Mouse (Mus musculus): ENCODE results near the gene Atxn7. TPM values are rescaled to one million over a fixed set of nuclear protein-coding genes. Genes with fewer than 3 reads are reported as not detected.

The Atxn7 gene
- polyA plus RNA-seq, 1 experiment from 2014 or later: 4.6 TPM

- ATAC-seq (ENCODE audit: low FRiP score, low TSS enrichment): no peak
- Histone ChIP-seq H3K4me1 (ENCODE audit: control insufficient read depth, insufficient read depth, low read length) (peaks cover 8% of the 10 kb centered on the region), H3K27me3 (ENCODE audit: control insufficient read depth, insufficient read depth, low read length) (no peaks in the 10 kb centered on the region), H3K4me3 (replicated peaks; ENCODE audit: low read depth, low read length) (no peak overlapping the region), H3K9me3 (ENCODE audit: control insufficient read depth, low read length) (no peaks in the 10 kb centered on the region), H3K27ac (replicated peaks; ENCODE audit: low read depth, low read length) (no peak overlapping the region), H3K36me3 (ENCODE audit: control insufficient read depth, insufficient read depth, low read length) (no peaks in the 10 kb centered on the region), H3K9ac (replicated peaks; ENCODE audit: low read length) (no peak overlapping the region), H3K4me2 (ENCODE audit: low read length) (no peak overlapping the region)
- 80% methylated on average over 6 of the region's 6 CpGs for WGBS
- no peak for DNase-seq
Observed at GRCm38 (mm10) chr14:14009712-14010111, 48.5 kb downstream of the Atxn7 start.

DNA sequence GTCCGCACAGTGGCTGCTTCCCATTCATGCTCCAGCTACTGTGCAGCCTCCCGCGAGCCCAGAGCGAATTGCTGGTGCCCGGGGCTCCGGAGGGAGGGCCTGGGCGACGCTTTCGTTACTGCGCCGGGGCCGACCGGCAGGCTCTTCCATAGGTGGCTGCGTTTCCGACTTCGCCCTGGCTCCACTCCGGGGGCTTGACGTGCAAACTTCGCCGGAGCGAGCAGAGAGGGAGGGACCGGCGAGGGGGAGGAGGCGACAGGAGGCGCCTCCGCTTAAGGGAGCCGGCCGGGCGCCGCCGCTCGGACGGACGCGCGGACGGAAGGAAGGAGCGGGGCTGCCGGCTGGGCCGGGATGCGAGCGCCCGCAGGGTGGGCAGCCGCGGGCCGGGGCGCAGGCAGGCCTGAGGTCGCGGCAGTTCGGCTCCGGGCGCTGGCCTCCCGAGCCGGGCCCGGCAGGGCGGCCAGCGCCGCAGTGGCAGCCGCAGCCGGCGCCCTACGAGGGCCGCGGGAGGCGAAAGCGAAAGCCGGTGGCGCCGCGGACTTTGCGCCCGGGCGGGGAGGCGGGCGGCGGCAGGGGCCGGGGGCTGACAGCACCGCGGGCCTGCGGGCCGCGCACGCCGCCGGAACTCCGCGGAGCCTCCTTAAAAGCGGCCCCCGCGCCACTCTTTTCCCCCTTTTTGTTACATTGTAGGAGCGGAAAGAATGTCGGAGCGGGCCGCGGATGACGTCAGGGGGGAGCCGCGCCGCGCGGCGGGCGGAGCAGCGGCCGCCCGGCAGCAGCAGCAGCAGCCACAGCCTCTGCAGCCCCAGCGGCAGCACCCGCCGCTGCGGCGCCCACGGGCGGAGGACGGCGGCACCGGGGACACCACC is 51.4 kb downstream of the Atxn7 start:
- Histone ChIP-seq H3K27ac (replicated peaks; ENCODE audit: low read depth, low read length) (peak overlapping the region; percentile 99), H3K4me2 (ENCODE audit: low read length) (peak overlapping the region; percentile 92), H3K4me3 (replicated peaks; ENCODE audit: low read depth, low read length) (peak overlapping the region; percentile 75), H3K9ac (replicated peaks; ENCODE audit: low read length) (peak overlapping the region; percentile 99), H3K9me3 (ENCODE audit: control insufficient read depth, low read length) (no peaks in the 10 kb centered on the region), H3K27me3 (ENCODE audit: control insufficient read depth, insufficient read depth, low read length) (no peaks in the 10 kb centered on the region), H3K36me3 (ENCODE audit: control insufficient read depth, insufficient read depth, low read length) (no peaks in the 10 kb centered on the region), H3K4me1 (ENCODE audit: control insufficient read depth, insufficient read depth, low read length) (peaks cover 8% of the 10 kb centered on the region)
- DNase-seq: peak; percentile 93
- WGBS: under 1% methylated on average over 107 of the region's 116 CpGs
- peak; percentile 90 for ATAC-seq (ENCODE audit: low FRiP score, low TSS enrichment)

- peak; percentile 59 for DNase-seq
- Histone ChIP-seq H3K4me3 (replicated peaks; ENCODE audit: low read depth, low read length) (peak overlapping the region; percentile 75), H3K9ac (replicated peaks; ENCODE audit: low read length) (peak overlapping the region; percentile 99), H3K27ac (replicated peaks; ENCODE audit: low read depth, low read length) (peak overlapping the region; percentile 99), H3K4me2 (ENCODE audit: low read length) (peak overlapping the region; percentile 92), H3K36me3 (ENCODE audit: control insufficient read depth, insufficient read depth, low read length) (no peaks in the 10 kb centered on the region), H3K27me3 (ENCODE audit: control insufficient read depth, insufficient read depth, low read length) (no peaks in the 10 kb centered on the region), H3K4me1 (ENCODE audit: control insufficient read depth, insufficient read depth, low read length) (peaks cover 8% of the 10 kb centered on the region), H3K9me3 (ENCODE audit: control insufficient read depth, low read length) (no peaks in the 10 kb centered on the region)
- ATAC-seq (ENCODE audit: low FRiP score, low TSS enrichment): peak; percentile 76
- under 1% methylated on average over 26 of the region's 27 CpGs for WGBS
Observed at GRCm38 (mm10) chr14:14013252-14013711, 52.0 kb downstream of the Atxn7 start.

GRCm38 (mm10) chr14:14014636-14015375 is 53.6 kb downstream of the Atxn7 start:
- H3K27me3 ChIP-seq (ENCODE audit: control insufficient read depth, insufficient read depth, low read length): no peaks in the 10 kb centered on the region
- ATAC-seq (ENCODE audit: low FRiP score, low TSS enrichment) (no peak), DNase-seq (no peak)
- no peak overlapping the region for H3K9ac ChIP-seq (replicated peaks; ENCODE audit: low read length)
- WGBS: 86% methylated on average over 6 of the region's 6 CpGs
- H3K36me3 ChIP-seq (ENCODE audit: control insufficient read depth, insufficient read depth, low read length): no peaks in the 10 kb centered on the region
- no peak overlapping the region for H3K27ac ChIP-seq (replicated peaks; ENCODE audit: low read depth, low read length)
- peaks cover 8% of the 10 kb centered on the region for H3K4me1 ChIP-seq (ENCODE audit: control insufficient read depth, insufficient read depth, low read length)
- no peak overlapping the region for H3K4me2 ChIP-seq (ENCODE audit: low read length)
- no peaks in the 10 kb centered on the region for H3K9me3 ChIP-seq (ENCODE audit: control insufficient read depth, low read length)
- no peak overlapping the region for H3K4me3 ChIP-seq (replicated peaks; ENCODE audit: low read depth, low read length)

- peak; percentile 34 for DNase-seq
Observed at GRCm38 (mm10) chr14:14019155-14019894, 58.1 kb downstream of the Atxn7 start.

GRCm38 (mm10) chr14:14021244-14021643 is 60.0 kb downstream of the Atxn7 start:
- H3K36me3 ChIP-seq (ENCODE audit: control insufficient read depth, insufficient read depth, low read length): no peaks in the 10 kb centered on the region
- no peaks in the 10 kb centered on the region for H3K9me3 ChIP-seq (ENCODE audit: control insufficient read depth, low read length)
- DNase-seq: no peak
- WGBS: 96% methylated on average over 6 of the region's 6 CpGs
- H3K27me3 ChIP-seq (ENCODE audit: control insufficient read depth, insufficient read depth, low read length): no peaks in the 10 kb centered on the region
- no peaks in the 10 kb centered on the region for H3K4me1 ChIP-seq (ENCODE audit: control insufficient read depth, insufficient read depth, low read length)
- no peak for ATAC-seq (ENCODE audit: low FRiP score, low TSS enrichment)
- H3K9ac ChIP-seq (replicated peaks; ENCODE audit: low read length): no peak overlapping the region
- no peak overlapping the region for H3K4me2 ChIP-seq (ENCODE audit: low read length)
- no peak overlapping the region for H3K4me3 ChIP-seq (replicated peaks; ENCODE audit: low read depth, low read length)
- no peak overlapping the region for H3K27ac ChIP-seq (replicated peaks; ENCODE audit: low read depth, low read length)

More at GRCm38 (mm10) chr14:14019155-14019894, 58.1 kb downstream of the Atxn7 start:
- Histone ChIP-seq H3K36me3 (ENCODE audit: control insufficient read depth, insufficient read depth, low read length) (no peaks in the 10 kb centered on the region), H3K4me3 (replicated peaks; ENCODE audit: low read depth, low read length) (no peak overlapping the region), H3K9ac (replicated peaks; ENCODE audit: low read length) (no peak overlapping the region), H3K27ac (replicated peaks; ENCODE audit: low read depth, low read length) (no peak overlapping the region), H3K9me3 (ENCODE audit: control insufficient read depth, low read length) (no peaks in the 10 kb centered on the region), H3K4me1 (ENCODE audit: control insufficient read depth, insufficient read depth, low read length) (no peaks in the 10 kb centered on the region), H3K27me3 (ENCODE audit: control insufficient read depth, insufficient read depth, low read length) (no peaks in the 10 kb centered on the region), H3K4me2 (ENCODE audit: low read length) (no peak overlapping the region)
- ATAC-seq (ENCODE audit: low FRiP score, low TSS enrichment): no peak
- WGBS: 82% methylated on average over 6 of the region's 6 CpGs

DNA sequence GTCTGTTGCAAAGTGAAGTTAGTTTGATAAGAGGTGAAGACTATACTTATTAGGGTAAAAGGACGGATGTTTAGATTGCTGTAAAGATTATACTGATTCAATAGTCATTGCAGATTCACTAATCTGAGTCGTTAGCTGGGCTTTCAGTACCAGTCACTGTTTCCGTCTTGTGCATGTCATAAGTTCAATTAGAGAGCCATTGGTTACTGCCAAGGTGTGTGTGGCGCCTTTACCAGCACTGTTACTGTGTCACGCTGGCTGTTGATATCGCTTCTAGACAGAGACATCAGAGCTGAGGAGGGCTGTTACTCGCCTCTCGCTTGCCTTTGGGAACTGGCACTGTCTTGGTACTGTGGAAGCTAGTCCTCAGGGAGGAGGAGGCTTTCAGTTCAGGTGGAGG is 64.6 kb downstream of the Atxn7 start:
- no peaks in the 10 kb centered on the region for H3K27me3 ChIP-seq (ENCODE audit: control insufficient read depth, insufficient read depth, low read length)
- DNase-seq (no peak), ATAC-seq (ENCODE audit: low FRiP score, low TSS enrichment) (no peak)
- 92% methylated on average over 8 of the region's 8 CpGs for WGBS
- H3K27ac ChIP-seq (replicated peaks; ENCODE audit: low read depth, low read length): no peak overlapping the region
- H3K36me3 ChIP-seq (ENCODE audit: control insufficient read depth, insufficient read depth, low read length): no peaks in the 10 kb centered on the region
- H3K4me1 ChIP-seq (ENCODE audit: control insufficient read depth, insufficient read depth, low read length): no peaks in the 10 kb centered on the region
- no peaks in the 10 kb centered on the region for H3K9me3 ChIP-seq (ENCODE audit: control insufficient read depth, low read length)
- H3K4me2 ChIP-seq (ENCODE audit: low read length): no peak overlapping the region
- no peak overlapping the region for H3K9ac ChIP-seq (replicated peaks; ENCODE audit: low read length)
- H3K4me3 ChIP-seq (replicated peaks; ENCODE audit: low read depth, low read length): no peak overlapping the region

GRCm38 (mm10) chr14:14030621-14031020 is 69.4 kb downstream of the Atxn7 start:
- no peak overlapping the region for H3K9ac ChIP-seq (replicated peaks; ENCODE audit: low read length)
- WGBS: 97% methylated on average over 2 of the region's 2 CpGs
- no peak overlapping the region for H3K4me2 ChIP-seq (ENCODE audit: low read length)
- no peaks in the 10 kb centered on the region for H3K27me3 ChIP-seq (ENCODE audit: control insufficient read depth, insufficient read depth, low read length)
- no peak overlapping the region for H3K4me3 ChIP-seq (replicated peaks; ENCODE audit: low read depth, low read length)
- 0 out of 2 replicates have a peak, but pooled peaks cover 2% of the 10 kb centered on the region for H3K36me3 ChIP-seq (ENCODE audit: control insufficient read depth, insufficient read depth, low read length)
- DNase-seq (no peak), ATAC-seq (ENCODE audit: low FRiP score, low TSS enrichment) (no peak)
- no peaks in the 10 kb centered on the region for H3K9me3 ChIP-seq (ENCODE audit: control insufficient read depth, low read length)
- no peak overlapping the region for H3K27ac ChIP-seq (replicated peaks; ENCODE audit: low read depth, low read length)
- no peaks in the 10 kb centered on the region for H3K4me1 ChIP-seq (ENCODE audit: control insufficient read depth, insufficient read depth, low read length)

Measured in midbrain, embryonic 14.5 days (tissue).